Mouse (Mus musculus) heart, embryonic 10.5 days (tissue): ENCODE data around the gene Max. TPM values are rescaled to one million over a fixed set of nuclear protein-coding genes. Genes with fewer than 3 reads are reported as not detected.
A peak's percentile ranks its signal among the peaks of the same experiment; 100 is the strongest.

ENCODE experiments used
- DNase-seq: peaks from one replicate; pipeline ENCODE4 v3.0.0-alpha.2; 2017; ENCODE audit warnings: low spot score
- H3K27ac ChIP-seq: fragments of 300-500 bp; sonication (generic); 2 replicates; pipeline ENCODE4 v1.5.1; 2016; ENCODE audit warnings: mild to moderate bottlenecking
- H3K27me3 ChIP-seq: fragments of 300-500 bp; sonication (generic); 2 replicates; pipeline ENCODE4 v1.6.1; 2016; ENCODE audit warnings: mild to moderate bottlenecking; ENCODE audit not compliant: poor library complexity, insufficient read depth, severe bottlenecking
- H3K36me3 ChIP-seq: fragments of 300-500 bp; sonication (generic); 2 replicates; pipeline ENCODE4 v1.6.1; 2016; ENCODE audit warnings: mild to moderate bottlenecking, moderate library complexity
- H3K4me1 ChIP-seq: fragments of 300-500 bp; sonication (generic); 2 replicates; pipeline ENCODE4 v1.6.1; 2016; ENCODE audit warnings: mild to moderate bottlenecking
- H3K4me3 ChIP-seq: fragments of 300-500 bp; sonication (generic); 2 replicates; pipeline ENCODE4 v1.5.1; 2016; ENCODE audit warnings: mild to moderate bottlenecking, moderate library complexity
- H3K9me3 ChIP-seq: fragments of 300-500 bp; sonication (generic); 2 replicates; pipeline ENCODE4 v1.6.1; 2016; ENCODE audit warnings: mild to moderate bottlenecking, moderate library complexity
- WGBS: fragments of 180-500 bp; shearing (Covaris S2); methylation state at CpG from one replicate; pipeline ENCODE4 v1.1.7; 2016; 5-methylcytosine and 5-hydroxymethylcytosine counted together
- polyA plus RNA-seq: library from polyadenylated mRNA; unstranded; fragments of >200 nt; fragmentation: Nextera tagmentation; extraction: Ambion mirVana; gene quantifications from 2 replicates; pipeline ENCODE4 v1.2.1, GENCODE M21; 2016

Max gene
- 10.7 and 12.9 TPM in 2 replicates for polyA plus RNA-seq

- Histone ChIP-seq H3K27me3 (no peaks in the 10 kb centered on the region), H3K27ac (peak within 1 kb of the TSS; percentile 89), H3K4me3 (peak within 1 kb of the TSS; percentile 86), H3K4me1 (peaks cover 18% of the 10 kb centered on the region), H3K9me3 (no peaks in the 10 kb centered on the region), H3K36me3 (peaks cover 22% of the 10 kb centered on the region)
- WGBS = under 1% methylated on average over 73 of the region's 73 CpGs
- DNase-seq = peak; percentile 100
Measured at GRCm38 (mm10) chr12:76961932-76962891, at the start of gene Max. Gene Max (minus strand): TSS chr12:76962201.

- Histone ChIP-seq H3K27ac (no peak overlapping the region), H3K4me3 (no peak overlapping the region), H3K36me3 (no peaks in the 10 kb centered on the region), H3K27me3 (peaks cover 9% of the 10 kb centered on the region), H3K9me3 (no peaks in the 10 kb centered on the region), H3K4me1 (peaks cover 6% of the 10 kb centered on the region)
- no peak for DNase-seq
- WGBS = 41% methylated on average over 6 of the region's 6 CpGs
Measured at GRCm38 (mm10) chr12:77011092-77011720, 49.2 kb upstream of the Max start.

GRCm38 (mm10) chr12:77009202-77010030 lies 47.4 kb upstream of the Max start:
- WGBS = 47% methylated on average over 20 of the region's 20 CpGs
- Histone ChIP-seq H3K4me3 (no peak overlapping the region), H3K4me1 (peaks cover 10% of the 10 kb centered on the region), H3K27ac (no peak overlapping the region), H3K36me3 (no peaks in the 10 kb centered on the region), H3K9me3 (no peaks in the 10 kb centered on the region), H3K27me3 (peaks cover 15% of the 10 kb centered on the region)
- no peak for DNase-seq

- H3K4me1 ChIP-seq = peaks cover 10% of the 10 kb centered on the region
- WGBS = 61% methylated on average over 10 of the region's 10 CpGs
- no peak for DNase-seq
- H3K27me3 ChIP-seq = peaks cover 33% of the 10 kb centered on the region
- H3K9me3 ChIP-seq = no peaks in the 10 kb centered on the region
- no peaks in the 10 kb centered on the region for H3K36me3 ChIP-seq
- no peak overlapping the region for H3K27ac ChIP-seq
- H3K4me3 ChIP-seq = no peak overlapping the region
Measured at GRCm38 (mm10) chr12:77004893-77005292, 42.9 kb upstream of the Max start.

- Histone ChIP-seq H3K27me3 (peaks cover 41% of the 10 kb centered on the region), H3K9me3 (no peaks in the 10 kb centered on the region), H3K4me1 (peaks cover 4% of the 10 kb centered on the region; the same call in 1 of the 2 replicates), H3K36me3 (no peaks in the 10 kb centered on the region), H3K27ac (no peak overlapping the region; the same call in 1 of the 2 replicates), H3K4me3 (no peak overlapping the region)
- no peak for DNase-seq
- 76% methylated on average over 8 of the region's 8 CpGs for WGBS
Measured at GRCm38 (mm10) chr12:77002551-77003228, 40.7 kb upstream of the Max start.

- H3K4me1 ChIP-seq = peaks cover 4% of the 10 kb centered on the region; the same call in 1 of the 2 replicates
- H3K36me3 ChIP-seq = no peaks in the 10 kb centered on the region
- no peak for DNase-seq
- H3K4me3 ChIP-seq = no peak overlapping the region
- no peaks in the 10 kb centered on the region for H3K9me3 ChIP-seq
- WGBS = 61% methylated on average over 1 of the region's 1 CpGs
- H3K27ac ChIP-seq = no peak overlapping the region
- peaks cover 40% of the 10 kb centered on the region for H3K27me3 ChIP-seq
Measured at GRCm38 (mm10) chr12:77001312-77001711, 39.3 kb upstream of the Max start.

- no peak for DNase-seq
Measured at GRCm38 (mm10) chr12:77000705-77001284, 38.8 kb upstream of the Max start.

GRCm38 (mm10) chr12:77000096-77000704 lies 38.2 kb upstream of the Max start:
- H3K27me3 ChIP-seq = peaks cover 39% of the 10 kb centered on the region
- H3K27ac ChIP-seq = no peak overlapping the region
- H3K36me3 ChIP-seq = no peaks in the 10 kb centered on the region
- 8% methylated on average over 4 of the region's 4 CpGs for WGBS
- peak; percentile 86 for DNase-seq
- no peaks in the 10 kb centered on the region for H3K9me3 ChIP-seq
- no peak overlapping the region for H3K4me3 ChIP-seq
- H3K4me1 ChIP-seq = peaks cover 3% of the 10 kb centered on the region; the same call in 1 of the 2 replicates

More at GRCm38 (mm10) chr12:77000705-77001284, 38.8 kb upstream of the Max start:
- Histone ChIP-seq H3K4me3 (no peak overlapping the region), H3K27me3 (peaks cover 42% of the 10 kb centered on the region), H3K4me1 (peaks cover 4% of the 10 kb centered on the region; the same call in 1 of the 2 replicates), H3K27ac (no peak overlapping the region), H3K9me3 (no peaks in the 10 kb centered on the region), H3K36me3 (no peaks in the 10 kb centered on the region)
- 17% methylated on average over 6 of the region's 6 CpGs for whole genome bisulfite sequencing

- H3K36me3 ChIP-seq = no peaks in the 10 kb centered on the region
- H3K4me3 ChIP-seq = no peak overlapping the region
- H3K4me1 ChIP-seq = no peaks in the 10 kb centered on the region
- 87% methylated on average over 5 of the region's 5 CpGs for WGBS
- H3K27me3 ChIP-seq = peaks cover 18% of the 10 kb centered on the region
- H3K27ac ChIP-seq = no peak overlapping the region
- DNase-seq = no peak
- no peaks in the 10 kb centered on the region for H3K9me3 ChIP-seq
Measured at GRCm38 (mm10) chr12:76994766-76995165, 32.8 kb upstream of the Max start.

GRCm38 (mm10) chr12:76992891-76993529 lies 31.0 kb upstream of the Max start:
- DNase-seq = no peak
- 89% methylated on average over 16 of the region's 16 CpGs for WGBS
- peaks cover 7% of the 10 kb centered on the region; the same call in 1 of the 2 replicates for H3K27me3 ChIP-seq

GRCm38 (mm10) chr12:76982818-76983471 lies 20.9 kb upstream of the Max start:
- H3K27ac ChIP-seq = no peak overlapping the region
- DNase-seq = no peak

More at GRCm38 (mm10) chr12:76992891-76993529, 31.0 kb upstream of the Max start:
- no peaks in the 10 kb centered on the region for H3K4me1 ChIP-seq
- no peaks in the 10 kb centered on the region for H3K36me3 ChIP-seq
- H3K4me3 ChIP-seq = no peak overlapping the region
- no peaks in the 10 kb centered on the region for H3K9me3 ChIP-seq
- no peak overlapping the region for H3K27ac ChIP-seq

More at GRCm38 (mm10) chr12:76982818-76983471, 20.9 kb upstream of the Max start:
- Histone ChIP-seq H3K4me1 (no peaks in the 10 kb centered on the region), H3K9me3 (no peaks in the 10 kb centered on the region), H3K4me3 (no peak overlapping the region), H3K27me3 (no peaks in the 10 kb centered on the region), H3K36me3 (no peaks in the 10 kb centered on the region)
- 75% methylated on average over 16 of the region's 16 CpGs for WGBS
